Mouse (Mus musculus) olfactory bulb, adult 2 months (tissue): ENCODE measurements around the gene Adprhl1.

Source experiments
- CTCF ChIP-seq: fragments of 200-500 bp; IDR thresholded peaks from 2 replicates; pipeline ENCODE4 v1.5.1; 2012; ENCODE audit warnings: low read depth, mild to moderate bottlenecking, low read length, moderate library complexity; ENCODE audit not compliant: insufficient read depth
- POLR2A ChIP-seq: fragments of 200-500 bp; IDR thresholded peaks from 2 replicates; pipeline ENCODE4 v1.6.1; 2012; ENCODE audit warnings: mild to moderate bottlenecking, low read depth, low read length, moderate library complexity; ENCODE audit not compliant: insufficient read depth

GRCm38 (mm10) chr8:13187229-13187628 is 66.7 kb downstream of the Adprhl1 start:
- no peak for TF ChIP-seq POLR2A
- TF ChIP-seq CTCF: no peak
